Mouse (Mus musculus): ENCODE data around the gene Calu. TPM values are rescaled to one million over a fixed set of nuclear protein-coding genes. Genes with fewer than 3 reads are reported as not detected.

Calu gene
- polyA plus RNA-seq, 1 experiment from 2014 or later, result 260 TPM

- Histone ChIP-seq H3K4me1 (replicated peaks; ENCODE audit: control insufficient read depth, insufficient read depth, low read length) (no peaks in the 10 kb centered on the region), H3K27ac (ENCODE audit: low read depth, low read length) (no peak overlapping the region), H3K36me3 (ENCODE audit: control insufficient read depth, insufficient read depth, low read length) (no peaks in the 10 kb centered on the region), H3K27me3 (ENCODE audit: control insufficient read depth, insufficient read depth, low read length) (no peaks in the 10 kb centered on the region), H3K9ac (ENCODE audit: low read depth, low read length) (no peak overlapping the region), H3K4me3 (ENCODE audit: low read depth, low read length) (no peak overlapping the region), H3K4me2 (replicated peaks; ENCODE audit: low read depth, low read length) (no peak overlapping the region), H3K9me3 (ENCODE audit: control insufficient read depth, low read length) (no peaks in the 10 kb centered on the region)
- DNase-seq (ENCODE audit: low spot score) (no peak), ATAC-seq (ENCODE audit: low FRiP score) (no peak)
- 89% methylated on average over 8 of the region's 8 CpGs for WGBS
Observed at GRCm38 (mm10) chr6:29425118-29425517, 77.2 kb downstream of the Calu start.

DNA sequence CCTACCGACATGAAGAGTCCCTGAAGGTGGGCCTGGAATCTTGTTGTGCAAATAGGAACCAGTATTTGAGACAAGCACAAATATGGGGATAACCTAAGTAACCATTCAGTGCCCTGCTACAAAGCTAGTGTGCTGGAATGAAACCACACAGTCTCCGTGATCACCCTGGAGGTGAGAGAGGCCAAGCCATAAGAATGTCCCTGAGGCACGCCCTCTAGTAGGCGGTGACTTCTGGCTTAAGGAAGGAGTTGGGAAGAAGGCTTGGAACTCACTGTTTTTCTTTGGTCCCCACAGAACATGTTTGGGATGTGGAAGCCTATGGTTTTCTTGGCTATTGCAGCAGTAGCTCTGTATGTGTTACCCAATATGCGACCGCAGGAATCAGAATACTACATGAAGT is 78.5 kb downstream of the Calu start:
- 81% methylated on average over 6 of the region's 6 CpGs for WGBS
- Histone ChIP-seq H3K9ac (ENCODE audit: low read depth, low read length) (no peak overlapping the region), H3K4me1 (replicated peaks; ENCODE audit: control insufficient read depth, insufficient read depth, low read length) (no peaks in the 10 kb centered on the region), H3K27ac (ENCODE audit: low read depth, low read length) (no peak overlapping the region), H3K27me3 (ENCODE audit: control insufficient read depth, insufficient read depth, low read length) (no peaks in the 10 kb centered on the region), H3K9me3 (ENCODE audit: control insufficient read depth, low read length) (no peaks in the 10 kb centered on the region), H3K36me3 (ENCODE audit: control insufficient read depth, insufficient read depth, low read length) (no peaks in the 10 kb centered on the region), H3K4me3 (ENCODE audit: low read depth, low read length) (no peak overlapping the region), H3K4me2 (replicated peaks; ENCODE audit: low read depth, low read length) (no peak overlapping the region)
- no peak for DNase-seq (ENCODE audit: low spot score)
- no peak for ATAC-seq (ENCODE audit: low FRiP score)

Other genes starting within 250 kb of the Calu start
- gene Rbm28, start 183.1 kb upstream of the Calu start, polyA plus RNA-seq (2014; fragmentation: Nextera tagmentation; extraction: Ambion mirVana), result 68.1 and 69.0 TPM in 2 replicates
- 0.60 and 1.7 TPM in 2 replicates for gene Prrt4, start 168.5 kb upstream of the Calu start, polyA plus RNA-seq (2014; fragmentation: Nextera tagmentation; extraction: Ambion mirVana)
- 34.5 and 39.4 TPM in 2 replicates for gene Impdh1, start 131.7 kb upstream of the Calu start, polyA plus RNA-seq (2014; fragmentation: Nextera tagmentation; extraction: Ambion mirVana)
- 35.9 and 37.8 TPM in 2 replicates for gene Hilpda, start 75.6 kb upstream of the Calu start, polyA plus RNA-seq (2014; fragmentation: Nextera tagmentation; extraction: Ambion mirVana)
- 1.0 TPM in 1 of 2 replicates, not detected in the other for gene Fam71f2, start 68.5 kb upstream of the Calu start, polyA plus RNA-seq (2014; fragmentation: Nextera tagmentation; extraction: Ambion mirVana)
- not detected in 2 replicates for gene Fam71f1, start 28.9 kb upstream of the Calu start, polyA plus RNA-seq (2014; fragmentation: Nextera tagmentation; extraction: Ambion mirVana)
- 0.10 and 0.31 TPM in 2 replicates for gene Opn1sw, start 40.4 kb downstream of the Calu start, polyA plus RNA-seq (2014; fragmentation: Nextera tagmentation; extraction: Ambion mirVana)
- 25.4 and 27.0 TPM in 2 replicates for gene Ccdc136, start 48.2 kb downstream of the Calu start, polyA plus RNA-seq (2014; fragmentation: Nextera tagmentation; extraction: Ambion mirVana)
- gene Flnc, start 85.2 kb downstream of the Calu start, polyA plus RNA-seq (2014; fragmentation: Nextera tagmentation; extraction: Ambion mirVana), result 2.5 and 2.9 TPM in 2 replicates
- 209 and 215 TPM in 2 replicates for gene Atp6v1f, start 119.6 kb downstream of the Calu start, polyA plus RNA-seq (2014; fragmentation: Nextera tagmentation; extraction: Ambion mirVana)
- gene Atp6v1fnb, start 123.4 kb downstream of the Calu start, polyA plus RNA-seq (2014; fragmentation: Nextera tagmentation; extraction: Ambion mirVana), result not detected in 2 replicates
- gene Kcp, start 159.9 kb downstream of the Calu start, polyA plus RNA-seq (2014; fragmentation: Nextera tagmentation; extraction: Ambion mirVana), result 11.3 and 12.9 TPM in 2 replicates
- 2.5 and 2.7 TPM in 2 replicates for gene Irf5, start 178.6 kb downstream of the Calu start, polyA plus RNA-seq (2014; fragmentation: Nextera tagmentation; extraction: Ambion mirVana)

All from hindbrain, embryonic 11.5 days (tissue).